Mouse (Mus musculus) stomach, embryonic 15.5 days (tissue): Measurements from ENCODE around the gene Krtap13. TPM values are rescaled to one million over a fixed set of nuclear protein-coding genes. Genes with fewer than 3 reads are reported as not detected.

Experiments
- ATAC-seq: fragments of 200-750 bp; cut with Nextera tagmentation; 2 replicates; pipeline ENCODE4 v1.8.0; 2017; ENCODE audit warnings: low read depth, moderate number of reproducible peaks, moderate TSS enrichment; ENCODE audit not compliant: insufficient read depth, low FRiP score
- H3K27ac ChIP-seq: fragments of 300-500 bp; sonication (generic); 2 replicates; pipeline ENCODE4 v1.5.1; 2015; ENCODE audit warnings: mild to moderate bottlenecking, inconsistent platforms
- H3K27me3 ChIP-seq: fragments of 300-500 bp; sonication (generic); replicated peaks from 2 replicates; pipeline ENCODE4 v1.6.1; 2015; ENCODE audit warnings: inconsistent platforms
- H3K36me3 ChIP-seq: fragments of 300-500 bp; sonication (generic); 2 replicates; pipeline ENCODE4 v1.6.1; 2015; ENCODE audit warnings: inconsistent platforms
- H3K4me1 ChIP-seq: fragments of 300-500 bp; sonication (generic); 2 replicates; pipeline ENCODE4 v1.6.1; 2015; ENCODE audit warnings: inconsistent platforms
- H3K4me2 ChIP-seq: fragments of 300-500 bp; sonication (generic); 2 replicates; pipeline ENCODE4 v1.6.1; 2015; ENCODE audit warnings: mild to moderate bottlenecking, inconsistent platforms
- H3K4me3 ChIP-seq: fragments of 300-500 bp; sonication (generic); replicated peaks from 2 replicates; pipeline ENCODE4 v1.5.1; 2015; ENCODE audit warnings: inconsistent platforms
- H3K9ac ChIP-seq: fragments of 300-500 bp; sonication (generic); 2 replicates; pipeline ENCODE4 v1.6.1; 2015; ENCODE audit warnings: inconsistent platforms
- H3K9me3 ChIP-seq: fragments of 300-500 bp; sonication (generic); 2 replicates; pipeline ENCODE4 v1.6.1; 2016; ENCODE audit warnings: inconsistent platforms
- WGBS: fragments of 180-500 bp; shearing (Covaris S2); methylation state at CpG from one replicate; pipeline ENCODE4 v1.1.7; 2015; 5-methylcytosine and 5-hydroxymethylcytosine counted together
- polyA plus RNA-seq: library from polyadenylated mRNA; unstranded; fragments of >200 nt; fragmentation: Nextera tagmentation; extraction: Ambion mirVana; gene quantifications from 2 replicates; pipeline ENCODE4 v1.2.1, GENCODE M21; 2015

Gene Krtap13
- polyA plus RNA-seq, 1 experiment from 2014 or later, result not detected

DNA sequence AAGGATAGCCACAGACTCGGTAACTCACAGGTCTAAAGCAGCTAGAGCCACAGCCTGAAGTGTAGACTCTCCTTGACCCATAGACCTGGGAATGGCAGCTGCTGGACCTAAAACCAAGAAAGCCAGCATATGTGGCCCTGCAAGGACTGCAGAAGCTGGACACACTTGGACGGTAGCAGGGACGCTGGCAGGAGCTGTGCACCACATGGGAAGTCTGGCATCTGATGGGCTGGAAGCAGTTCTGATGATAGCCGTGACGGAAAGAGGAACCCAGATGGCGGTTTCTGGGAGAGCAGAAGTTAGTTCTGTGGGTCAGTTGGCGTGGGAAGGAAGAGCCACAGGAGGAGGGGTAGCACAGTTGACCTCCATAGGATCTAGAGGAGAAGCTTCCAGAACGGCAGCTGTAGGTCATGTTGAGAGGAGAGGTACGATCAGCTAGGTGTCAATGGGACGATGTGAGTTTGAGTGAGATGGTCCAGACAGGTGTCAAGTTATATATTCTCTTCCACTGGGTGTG, 43.9 kb downstream of the Krtap13 start, which contains the start of gene 2310061N02Rik:
2310061N02Rik (minus strand) TSS at position 467 of the 517 bp plus-strand sequence.
- Histone ChIP-seq H3K9ac (no peak within 1 kb of the TSS), H3K4me3 (no peak within 1 kb of the TSS), H3K9me3 (no peaks in the 10 kb centered on the region), H3K27me3 (no peaks in the 10 kb centered on the region), H3K4me1 (no peaks in the 10 kb centered on the region), H3K4me2 (no peak within 1 kb of the TSS), H3K36me3 (no peaks in the 10 kb centered on the region), H3K27ac (no peak within 1 kb of the TSS)
- 92% methylated on average over 10 of the region's 10 CpGs for WGBS
- no peak for ATAC-seq

DNA sequence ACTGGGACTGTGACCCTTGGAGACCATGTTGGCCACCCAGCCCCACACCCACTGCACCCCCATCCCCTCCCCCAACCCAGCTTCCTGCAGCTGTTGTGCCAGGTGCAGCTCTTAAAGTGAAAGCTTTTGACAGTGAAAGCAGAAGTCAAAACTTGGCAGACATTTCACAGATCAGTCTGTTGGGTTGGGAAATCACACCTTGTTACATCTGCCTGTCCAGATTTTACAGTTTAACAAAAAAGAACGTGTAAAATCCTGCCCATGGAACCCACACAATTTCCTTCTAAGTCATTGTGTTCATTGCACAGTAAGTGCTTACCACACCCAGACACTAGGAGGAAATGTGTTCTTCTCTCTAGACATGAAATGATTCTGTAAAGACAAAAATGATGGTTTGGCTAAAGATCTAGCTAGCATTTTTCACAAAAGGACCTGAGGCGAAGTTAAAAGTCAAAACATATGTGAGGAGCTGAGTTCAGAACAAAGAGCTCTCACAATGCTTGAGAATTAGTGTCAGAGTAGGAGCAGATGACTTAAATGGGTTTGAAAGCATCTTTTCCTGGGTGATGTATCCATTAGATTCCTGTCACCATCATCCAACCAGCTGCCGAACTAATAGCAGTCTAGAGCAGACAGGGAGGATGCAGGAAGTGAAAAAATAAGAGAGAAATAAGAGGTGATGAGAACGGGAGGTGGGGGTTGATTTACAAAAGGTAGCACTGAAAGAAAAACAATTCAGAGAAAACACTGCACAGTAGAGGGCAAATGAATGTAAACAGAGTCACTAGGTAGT, 50.2 kb downstream of the Krtap13 start:
- H3K27me3 ChIP-seq, result no peaks in the 10 kb centered on the region
- no peak overlapping the region for H3K27ac ChIP-seq
- no peak overlapping the region for H3K4me2 ChIP-seq
- H3K36me3 ChIP-seq, result no peaks in the 10 kb centered on the region
- WGBS, result 33% methylated on average over 4 of the region's 4 CpGs
- no peaks in the 10 kb centered on the region for H3K9me3 ChIP-seq
- no peaks in the 10 kb centered on the region for H3K4me1 ChIP-seq
- no peak overlapping the region for H3K4me3 ChIP-seq
- ATAC-seq, result no peak
- no peak overlapping the region for H3K9ac ChIP-seq

Other genes with a start within 250 kb of the Krtap13 start
- 0.22 TPM in 1 of 2 replicates, not detected in the other for gene Cldn17, start 244.7 kb downstream of the Krtap13 start, polyA plus RNA-seq
- gene Cldn8, start 188.5 kb downstream of the Krtap13 start, polyA plus RNA-seq, result 18.5 and 20.6 TPM in 2 replicates
- not detected in 2 replicates for gene Krtap24-1, start 139.4 kb downstream of the Krtap13 start, polyA plus RNA-seq
- gene 2310079G19Rik, start 124.0 kb downstream of the Krtap13 start, polyA plus RNA-seq, result not detected in 2 replicates
- not detected in 2 replicates for gene Krtap26-1, start 103.8 kb downstream of the Krtap13 start, polyA plus RNA-seq
- not detected in 2 replicates for gene Krtap27-1, start 80.0 kb downstream of the Krtap13 start, polyA plus RNA-seq
- not detected in 2 replicates for gene 2310061N02Rik, start 43.7 kb downstream of the Krtap13 start, polyA plus RNA-seq
- not detected in 2 replicates for gene Krtap13-1, start 22.8 kb downstream of the Krtap13 start, polyA plus RNA-seq
- gene 2310034C09Rik, start 7.2 kb upstream of the Krtap13 start, polyA plus RNA-seq, result not detected in 2 replicates
- gene 2310057N15Rik, start 22.6 kb upstream of the Krtap13 start, polyA plus RNA-seq, result not detected in 2 replicates
- gene Gm5965, start 26.3 kb upstream of the Krtap13 start, polyA plus RNA-seq, result not detected in 2 replicates
- not detected in 2 replicates for gene Gm20741, start 60.6 kb upstream of the Krtap13 start, polyA plus RNA-seq
- not detected in 2 replicates for gene Krtap15, start 68.6 kb upstream of the Krtap13 start, polyA plus RNA-seq
- not detected in 2 replicates for gene Krtap14, start 74.5 kb upstream of the Krtap13 start, polyA plus RNA-seq
- not detected in 2 replicates for gene Krtap19-1, start 117.8 kb upstream of the Krtap13 start, polyA plus RNA-seq
- gene Krtap19-2, start 122.6 kb upstream of the Krtap13 start, polyA plus RNA-seq, result not detected in 2 replicates
- not detected in 2 replicates for gene Krtap19-3, start 126.4 kb upstream of the Krtap13 start, polyA plus RNA-seq
- gene Krtap19-4, start 133.5 kb upstream of the Krtap13 start, polyA plus RNA-seq, result not detected in 2 replicates
- gene Krtap19-5, start 144.8 kb upstream of the Krtap13 start, polyA plus RNA-seq, result not detected in 2 replicates
- gene Krtap19-9b, start 180.6 kb upstream of the Krtap13 start, polyA plus RNA-seq, result not detected in 2 replicates
- gene Krtap16-3, start 211.2 kb upstream of the Krtap13 start, polyA plus RNA-seq, result not detected in 2 replicates